Mouse (Mus musculus) lung, postnatal 0 days (tissue): ENCODE results near the gene Jazf1.

ENCODE experiments used
- CTCF ChIP-seq: IDR thresholded peaks from 2 replicates; pipeline ENCODE4 v1.5.1; 2016; ENCODE audit warnings: antibody characterized with exemption, mild to moderate bottlenecking
- EP300 ChIP-seq: IDR thresholded peaks from 2 replicates; pipeline ENCODE4 v1.6.1; 2016; ENCODE audit warnings: antibody characterized with exemption, mild to moderate bottlenecking, control low read depth

- TF ChIP-seq CTCF (no peak), EP300 (no peak)
Observed at GRCm38 (mm10) chr6:52968346-52968891, 100.0 kb downstream of the Jazf1 start.
